Mouse (Mus musculus): ENCODE measurements around the gene Gpr137. TPM values are rescaled to one million over a fixed set of nuclear protein-coding genes. Genes with fewer than 3 reads are reported as not detected.

Gpr137 gene
- polyA plus RNA-seq, 1 experiment from 2014 or later: 20.0 TPM

GRCm38 (mm10) chr19:6974211-6975205, 32.2 kb upstream of the Gpr137 start, which contains the start of gene Ppp1r14b:
Gene Ppp1r14b (plus strand): TSS chr19:6974968.
- H3K4me1 ChIP-seq (replicated peaks; ENCODE audit: control insufficient read depth, insufficient read depth, low read length): peaks cover 14% of the 10 kb centered on the region
- under 1% methylated on average over 65 of the region's 84 CpGs for WGBS

GRCm38 (mm10) chr19:6973581-6974190, 31.4 kb upstream of the Gpr137 start:
- 38% methylated on average over 12 of the region's 12 CpGs for WGBS
- Histone ChIP-seq H3K4me2 (replicated peaks; ENCODE audit: low read depth) (peak overlapping the region; percentile 88), H3K4me1 (replicated peaks; ENCODE audit: control insufficient read depth, insufficient read depth, low read length) (peaks cover 14% of the 10 kb centered on the region), H3K27ac (ENCODE audit: low read depth, low read length) (no peak overlapping the region), H3K9me3 (ENCODE audit: control insufficient read depth) (no peaks in the 10 kb centered on the region), H3K9ac (ENCODE audit: low read depth, low read length) (no peak overlapping the region), H3K36me3 (ENCODE audit: control insufficient read depth, insufficient read depth) (peaks cover 8% of the 10 kb centered on the region; the same call in 1 of the 2 replicates), H3K4me3 (ENCODE audit: low read depth, low read length) (peak overlapping the region; percentile 59), H3K27me3 (replicated peaks; ENCODE audit: control insufficient read depth, insufficient read depth, low read length) (no peaks in the 10 kb centered on the region)
- no peak for ATAC-seq
- no peak for TF ChIP-seq CTCF (IDR thresholded peaks at IDR 0.05; ENCODE audit: low read depth)

More at GRCm38 (mm10) chr19:6974211-6975205, 32.2 kb upstream of the Gpr137 start, which contains the start of gene Ppp1r14b:
- H3K27me3 ChIP-seq (replicated peaks; ENCODE audit: control insufficient read depth, insufficient read depth, low read length): no peaks in the 10 kb centered on the region
- ATAC-seq: peak; percentile 44
- peak within 1 kb of the TSS; percentile 59 for H3K4me3 ChIP-seq (ENCODE audit: low read depth, low read length)
- no peak for TF ChIP-seq CTCF (IDR thresholded peaks at IDR 0.05; ENCODE audit: low read depth)
- peak within 1 kb of the TSS; percentile 88 for H3K4me2 ChIP-seq (replicated peaks; ENCODE audit: low read depth)
- H3K9me3 ChIP-seq (ENCODE audit: control insufficient read depth): no peaks in the 10 kb centered on the region
- peak within 1 kb of the TSS; percentile 69 for H3K9ac ChIP-seq (ENCODE audit: low read depth, low read length)
- H3K27ac ChIP-seq (ENCODE audit: low read depth, low read length): peak within 1 kb of the TSS; percentile 88
- peaks cover 8% of the 10 kb centered on the region; the same call in 1 of the 2 replicates for H3K36me3 ChIP-seq (ENCODE audit: control insufficient read depth, insufficient read depth)

- no peaks in the 10 kb centered on the region for H3K27me3 ChIP-seq (replicated peaks; ENCODE audit: control insufficient read depth, insufficient read depth, low read length)
- 72% methylated on average over 13 of the region's 13 CpGs for WGBS
- H3K27ac ChIP-seq (ENCODE audit: low read depth, low read length): peak overlapping the region; percentile 21; the same call in 1 of the 2 replicates
- TF ChIP-seq CTCF (IDR thresholded peaks at IDR 0.05; ENCODE audit: low read depth): no peak
- no peak overlapping the region for H3K4me3 ChIP-seq (ENCODE audit: low read depth, low read length)
- no peaks in the 10 kb centered on the region for H3K9me3 ChIP-seq (ENCODE audit: control insufficient read depth)
- peaks cover 14% of the 10 kb centered on the region for H3K4me1 ChIP-seq (replicated peaks; ENCODE audit: control insufficient read depth, insufficient read depth, low read length)
- no peak for ATAC-seq
- peaks cover 7% of the 10 kb centered on the region; the same call in 1 of the 2 replicates for H3K36me3 ChIP-seq (ENCODE audit: control insufficient read depth, insufficient read depth)
- H3K4me2 ChIP-seq (replicated peaks; ENCODE audit: low read depth): no peak overlapping the region
- no peak overlapping the region for H3K9ac ChIP-seq (ENCODE audit: low read depth, low read length)
These were observed 30.1 kb upstream of the Gpr137 start for GRCm38 (mm10) chr19:6972247-6972917.

GRCm38 (mm10) chr19:6971644-6972043, 29.4 kb upstream of the Gpr137 start:
- H3K4me1 ChIP-seq (replicated peaks; ENCODE audit: control insufficient read depth, insufficient read depth, low read length): peaks cover 14% of the 10 kb centered on the region

GRCm38 (mm10) chr19:6970460-6971085, 28.3 kb upstream of the Gpr137 start:
- no peaks in the 10 kb centered on the region for H3K9me3 ChIP-seq (ENCODE audit: control insufficient read depth)
- H3K4me1 ChIP-seq (replicated peaks; ENCODE audit: control insufficient read depth, insufficient read depth, low read length): peaks cover 14% of the 10 kb centered on the region
- ATAC-seq: no peak
- peak overlapping the region; percentile 82 for H3K4me3 ChIP-seq (ENCODE audit: low read depth, low read length)
- H3K27me3 ChIP-seq (replicated peaks; ENCODE audit: control insufficient read depth, insufficient read depth, low read length): no peaks in the 10 kb centered on the region
- H3K27ac ChIP-seq (ENCODE audit: low read depth, low read length): peak overlapping the region; percentile 64
- H3K9ac ChIP-seq (ENCODE audit: low read depth, low read length): peak overlapping the region; percentile 88
- 14% methylated on average over 11 of the region's 11 CpGs for WGBS
- H3K4me2 ChIP-seq (replicated peaks; ENCODE audit: low read depth): peak overlapping the region; percentile 83
- no peak for TF ChIP-seq CTCF (IDR thresholded peaks at IDR 0.05; ENCODE audit: low read depth)
- peaks cover 12% of the 10 kb centered on the region for H3K36me3 ChIP-seq (ENCODE audit: control insufficient read depth, insufficient read depth)

More at GRCm38 (mm10) chr19:6971644-6972043, 29.4 kb upstream of the Gpr137 start:
- Histone ChIP-seq H3K9me3 (ENCODE audit: control insufficient read depth) (no peaks in the 10 kb centered on the region), H3K4me2 (replicated peaks; ENCODE audit: low read depth) (no peak overlapping the region; the same call in 1 of the 2 replicates), H3K9ac (ENCODE audit: low read depth, low read length) (no peak overlapping the region), H3K36me3 (ENCODE audit: control insufficient read depth, insufficient read depth) (peaks cover 3% of the 10 kb centered on the region; the same call in 1 of the 2 replicates), H3K27ac (ENCODE audit: low read depth, low read length) (no peak overlapping the region), H3K4me3 (ENCODE audit: low read depth, low read length) (no peak overlapping the region), H3K27me3 (replicated peaks; ENCODE audit: control insufficient read depth, insufficient read depth, low read length) (no peaks in the 10 kb centered on the region)
- ATAC-seq: no peak
- 22% methylated on average over 6 of the region's 6 CpGs for WGBS
- no peak for TF ChIP-seq CTCF (IDR thresholded peaks at IDR 0.05; ENCODE audit: low read depth)
